Mouse (Mus musculus) telencephalon, adult 2 months (tissue): ENCODE measurements at regions not wholly inside any gene's neighbourhood (a gene's known extent, or its start where the extent isn't known, plus 50 kb on each side); places are given as distances from the start of the nearest gene placed in this dataset.
A peak's percentile ranks its signal among the peaks of the same experiment; 100 is the strongest.

Source experiments
- DNase-seq: peaks from one replicate; pipeline ENCODE4 v3.0.0-alpha.2; 2011; ENCODE audit warnings: low read depth, low spot score

DNA sequence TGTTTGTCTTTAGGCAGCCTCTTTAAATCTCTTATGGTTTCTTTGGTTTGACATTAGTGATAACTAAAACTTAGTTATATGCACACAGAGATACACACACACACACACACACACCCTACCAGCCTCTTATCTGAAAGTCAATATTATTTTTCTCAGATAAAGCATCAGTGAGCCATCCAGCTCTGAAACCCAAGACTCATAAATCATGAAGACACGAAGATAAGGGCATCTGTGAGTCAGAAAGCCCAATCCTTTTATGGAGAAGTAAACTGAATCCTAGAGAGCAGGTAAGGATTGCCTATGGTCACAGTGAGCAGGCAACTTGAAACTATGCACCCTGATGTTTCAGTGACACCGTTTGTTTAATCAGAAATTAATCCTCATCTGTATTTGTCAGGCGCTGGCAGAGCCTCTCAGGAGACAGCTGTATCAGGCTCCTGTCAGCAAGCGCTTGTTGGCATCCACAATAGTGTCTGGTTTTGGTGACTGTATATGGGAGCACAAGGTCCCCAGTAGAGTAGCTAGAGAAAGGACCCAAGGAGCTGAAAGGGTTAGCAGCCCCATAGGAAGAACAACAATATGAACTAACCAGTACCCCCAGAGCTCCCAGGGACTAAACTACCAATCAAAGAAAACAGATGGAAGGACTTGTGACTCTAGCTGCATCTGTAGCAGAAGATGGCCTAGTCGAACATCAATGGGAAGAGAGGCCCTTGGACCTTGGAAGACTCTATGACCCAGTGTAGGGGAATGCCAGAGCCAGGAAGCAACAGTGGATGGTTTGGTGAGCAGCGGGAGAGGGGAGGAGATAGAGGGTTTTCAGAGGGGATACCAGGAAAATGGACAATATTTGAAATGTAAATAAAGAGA, 207.3 kb upstream of the Ank start:
- DNase-seq = no peak

DNA sequence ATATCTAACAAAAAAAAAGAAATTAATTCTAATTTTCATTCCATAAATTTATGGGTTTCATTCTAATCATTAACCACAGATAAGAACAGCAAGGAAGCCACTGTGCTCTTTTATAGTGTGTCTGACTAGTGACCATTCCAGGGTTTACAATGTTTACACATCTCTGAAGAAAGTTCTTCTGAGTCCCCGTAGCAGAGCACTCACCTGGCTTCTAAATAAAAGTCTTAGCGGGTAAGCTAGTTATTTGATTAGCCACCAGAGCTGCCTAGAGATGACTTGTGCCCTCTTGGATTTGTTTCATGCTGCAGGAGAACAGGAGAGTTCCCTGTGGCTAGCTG, 206.7 kb upstream of the Ank start:
- DNase-seq = no peak

DNA sequence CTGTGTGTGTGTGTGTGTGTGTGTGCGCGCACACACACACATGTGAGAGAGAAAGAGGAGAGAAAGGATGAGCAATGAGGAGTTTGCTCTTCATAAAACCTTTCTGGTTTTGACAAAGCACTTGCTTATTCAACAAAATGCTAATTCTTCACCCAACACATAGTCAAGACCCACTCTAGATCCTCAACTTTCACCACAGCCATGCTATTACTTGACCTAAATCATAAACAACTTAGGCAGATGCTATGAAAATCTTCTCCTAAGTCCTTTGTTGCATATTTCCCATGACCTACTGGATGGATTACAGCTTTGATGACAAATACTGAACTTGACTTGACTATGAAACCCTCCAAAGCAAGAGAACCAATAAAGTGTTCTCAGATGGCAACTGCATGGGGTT, 196.3 kb upstream of the Ank start:
- no peak for DNase-seq

DNA sequence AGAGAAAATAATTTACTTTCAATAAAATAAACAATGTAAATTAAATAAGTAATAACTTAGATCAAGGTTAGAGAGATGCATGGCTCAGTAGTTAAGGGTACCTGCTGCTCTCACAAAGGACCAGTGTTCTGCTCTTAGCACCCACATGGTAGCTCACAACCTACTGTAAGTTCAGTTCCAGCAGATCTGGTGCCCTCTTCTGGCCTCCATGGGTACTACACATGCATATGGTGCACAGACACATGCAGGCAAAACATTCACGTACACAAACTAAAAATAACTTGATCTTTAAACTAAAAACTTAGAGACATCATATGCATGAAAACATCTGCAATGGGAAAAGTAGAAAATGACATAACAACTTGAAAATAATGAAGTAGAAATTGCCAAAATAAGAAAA, 184.2 kb upstream of the Ank start:
- DNase-seq = no peak

DNA sequence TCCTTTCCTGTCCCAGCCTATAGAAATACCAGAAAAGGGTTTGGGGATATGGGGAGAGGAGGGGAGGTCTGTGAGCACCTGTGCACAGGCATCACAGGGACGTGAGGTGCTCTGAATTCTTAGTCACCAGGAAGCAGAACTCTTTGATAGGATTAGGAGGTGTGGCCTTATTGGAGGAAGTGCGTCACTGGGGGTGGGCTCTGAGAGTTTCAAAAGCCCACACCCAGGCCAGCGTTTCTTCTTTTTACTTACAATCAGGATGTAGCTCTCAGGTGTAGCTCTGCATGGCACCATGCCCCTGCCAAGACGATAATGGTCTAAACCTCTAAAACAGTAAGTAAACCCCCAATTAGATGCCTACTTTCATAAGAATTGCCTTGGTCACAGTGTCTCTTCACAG, 162.6 kb upstream of the Ank start:
- DNase-seq = no peak

DNA sequence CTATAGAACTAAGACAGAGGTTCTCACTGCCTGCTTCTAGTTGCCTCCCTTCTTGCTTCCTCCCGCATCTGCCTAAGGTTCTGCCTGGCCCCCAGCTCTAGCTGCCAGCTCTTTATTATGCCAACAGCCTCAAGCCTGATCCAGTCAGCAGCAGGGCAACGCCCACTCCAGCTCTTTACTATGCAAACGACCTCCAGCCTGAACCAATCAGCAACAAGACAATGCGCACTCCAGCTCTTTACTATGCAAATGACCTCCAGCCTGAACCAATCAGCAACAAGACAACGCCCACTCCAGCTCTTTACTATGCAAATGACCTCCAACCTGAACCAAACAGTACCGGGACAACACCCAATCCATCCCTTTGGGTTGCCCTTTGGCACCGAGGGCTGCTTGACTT, 162.2 kb upstream of the Ank start:
- DNase-seq = no peak

DNA sequence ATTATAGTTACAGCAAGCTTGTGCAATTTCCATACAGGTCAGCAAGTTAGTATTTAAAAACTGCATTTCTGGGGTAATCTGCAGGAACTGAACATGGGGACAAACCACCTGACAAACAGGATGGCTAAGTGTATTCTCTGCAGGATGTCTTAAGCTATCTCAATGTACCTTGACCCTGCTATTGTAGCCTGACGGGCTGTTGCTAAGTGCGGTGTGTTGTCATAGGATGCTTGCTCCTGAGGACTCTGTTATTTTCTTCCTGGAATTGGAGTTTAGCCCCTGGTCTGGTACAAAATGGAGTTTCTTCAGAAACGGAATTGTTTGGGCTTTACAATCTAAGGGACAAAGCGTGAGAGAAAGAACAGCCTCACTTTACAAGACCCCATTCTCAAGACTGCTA, 161.4 kb upstream of the Ank start:
- DNase-seq = no peak

DNA sequence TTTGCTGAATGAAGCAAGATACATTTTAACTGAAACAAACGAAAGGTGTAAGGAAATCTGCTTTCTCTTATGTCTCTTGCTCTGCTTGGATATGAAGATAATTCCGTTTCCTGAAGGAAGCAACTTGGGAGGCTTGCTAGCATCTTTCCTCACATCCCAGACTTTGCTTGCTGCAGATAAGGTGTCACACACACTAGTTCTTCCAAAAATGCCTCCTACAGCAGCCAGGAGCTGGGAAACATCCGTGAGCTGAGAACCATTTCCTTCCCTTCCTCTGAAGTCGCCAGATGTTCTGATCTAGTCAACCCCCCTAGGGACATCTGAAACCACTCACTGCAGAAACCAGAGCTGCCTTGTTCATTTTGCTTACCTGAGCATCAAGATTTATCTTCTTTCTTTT, 157.8 kb upstream of the Ank start:
- peak; percentile 28 for DNase-seq

DNA sequence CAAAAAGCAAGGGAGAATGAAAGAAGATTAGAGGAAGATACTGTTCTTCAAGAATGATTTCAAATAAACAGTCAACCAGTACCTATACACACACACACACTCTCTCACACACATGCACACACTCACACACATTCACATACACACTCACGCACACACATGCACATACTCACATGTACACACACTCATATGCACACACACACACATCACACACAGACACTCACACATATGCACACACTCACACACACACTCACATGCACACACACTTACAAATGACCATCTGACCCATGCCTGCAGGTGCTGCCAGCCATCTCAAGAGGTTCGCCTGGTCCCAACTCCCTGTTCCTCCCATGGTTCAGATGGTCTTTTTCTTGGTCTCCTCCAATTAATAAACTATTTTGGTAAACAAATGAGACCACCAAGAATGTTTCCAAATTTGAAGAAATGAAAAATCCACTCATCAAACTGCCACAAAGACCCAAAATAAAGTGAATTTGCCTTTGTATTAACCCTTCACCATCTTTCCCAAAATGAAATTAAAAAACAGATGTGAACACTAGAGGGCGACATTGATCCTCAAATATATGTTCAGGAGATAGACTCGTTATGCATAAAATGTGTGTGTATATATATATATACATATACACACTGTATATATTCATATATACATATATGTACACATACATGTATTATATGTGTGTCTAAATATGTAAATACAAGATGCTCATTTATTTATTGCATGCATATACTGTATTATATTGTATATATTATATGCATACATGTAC, 150.3 kb upstream of the Ank start:
- peak; percentile 28 for DNase-seq

DNA sequence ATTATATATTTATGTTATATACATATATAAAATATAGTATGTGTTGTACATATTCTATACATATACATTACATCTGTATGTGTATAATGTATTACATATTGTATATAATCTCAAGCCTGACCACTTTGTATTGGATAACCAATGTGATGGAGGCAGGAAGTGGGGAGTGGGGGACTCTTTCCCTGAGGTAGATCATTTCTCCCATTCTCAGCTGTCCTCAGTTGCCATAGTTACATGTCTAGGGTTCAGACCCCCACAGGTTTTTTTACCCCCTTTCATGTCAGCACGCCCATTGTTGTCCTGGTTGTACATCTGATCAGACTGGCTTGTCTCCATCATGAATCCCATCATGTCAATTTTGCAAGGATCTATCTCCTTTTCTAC, 149.7 kb upstream of the Ank start:
- no peak for DNase-seq

DNA sequence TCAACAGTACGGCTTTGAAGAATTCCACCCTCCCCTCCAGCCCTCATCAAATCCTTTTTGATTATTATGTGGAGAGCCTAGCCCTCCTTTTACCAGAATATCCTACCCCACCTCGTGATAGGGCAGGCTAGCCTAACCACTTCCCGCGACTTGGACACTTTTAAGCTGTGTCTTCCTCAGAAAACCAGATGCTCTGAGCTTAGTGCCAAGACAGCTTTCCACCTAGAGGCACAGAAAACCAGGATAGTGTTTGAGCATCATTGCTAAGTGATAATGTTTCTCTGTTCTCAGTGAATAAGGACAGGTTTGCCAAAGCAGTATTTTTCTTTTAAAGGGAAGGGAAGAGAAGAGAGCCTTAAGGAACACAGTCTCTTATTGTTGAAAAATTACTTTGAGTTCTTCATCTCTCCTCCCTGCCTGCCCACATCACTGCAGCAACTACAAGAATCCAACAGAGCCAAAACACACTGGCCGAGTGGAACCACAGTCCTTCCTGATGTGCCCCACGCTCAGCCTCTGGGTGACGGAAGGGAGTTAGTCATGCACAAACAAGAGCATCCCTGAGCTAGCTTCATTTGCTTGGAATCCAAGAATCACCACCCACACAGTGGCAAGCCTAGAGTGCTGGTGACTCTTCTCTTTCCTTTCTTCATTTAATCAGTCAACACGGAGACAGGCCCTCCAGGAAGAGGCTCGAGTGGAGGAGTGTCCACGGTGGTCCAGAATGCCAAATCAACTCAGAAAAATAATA, 144.4 kb upstream of the Ank start:
- no peak for DNase-seq

DNA sequence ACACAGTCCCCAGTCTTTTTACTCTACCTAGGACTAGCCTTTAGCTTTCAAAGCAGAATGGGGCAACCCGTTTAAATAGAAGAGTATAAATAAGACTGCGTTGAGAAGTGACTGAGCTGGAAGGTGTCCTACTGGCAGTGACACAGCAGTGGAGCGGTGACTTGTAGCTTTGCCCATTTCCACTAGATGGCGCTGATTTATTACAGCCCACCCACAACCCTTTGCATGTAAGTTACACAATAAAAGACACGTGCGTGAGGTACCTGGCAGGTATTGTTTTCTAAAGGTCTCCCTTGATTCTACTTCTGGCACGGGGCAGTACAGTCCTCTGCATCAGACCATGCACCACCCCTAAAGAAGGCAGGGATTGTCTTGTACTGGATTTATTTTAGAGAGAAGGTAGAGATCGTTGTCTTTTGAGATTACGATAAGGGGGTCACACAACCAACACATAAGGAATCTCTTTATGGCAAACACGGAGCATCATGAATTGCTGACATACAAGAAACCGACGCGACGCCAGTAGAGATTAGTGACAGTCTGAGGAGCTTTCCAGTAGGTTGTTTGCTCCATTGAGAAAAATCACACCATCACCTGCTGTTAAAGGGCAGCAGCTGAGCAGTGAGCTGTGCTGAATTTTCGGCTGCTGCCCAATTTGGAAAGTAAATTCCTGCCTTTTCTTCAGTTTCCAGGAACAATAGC, 140.5 kb upstream of the Ank start:
- no peak for DNase-seq

DNA sequence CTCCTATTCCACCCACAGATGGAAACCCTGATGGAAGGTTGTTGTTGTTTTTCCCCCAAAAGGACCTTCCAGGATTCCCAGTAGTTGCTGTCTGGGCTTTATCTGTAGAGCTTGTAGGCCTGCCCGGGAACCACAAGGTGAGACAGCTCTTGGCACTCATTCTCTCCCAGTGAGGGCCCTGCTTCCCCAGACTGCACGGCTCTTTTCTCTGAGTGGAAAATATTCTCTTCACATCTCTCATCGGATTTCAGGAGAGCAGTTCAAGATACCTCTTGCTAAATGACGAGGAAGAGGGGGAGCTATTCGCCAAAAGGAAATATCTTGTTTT, 140.0 kb upstream of the Ank start:
- no peak for DNase-seq

DNA sequence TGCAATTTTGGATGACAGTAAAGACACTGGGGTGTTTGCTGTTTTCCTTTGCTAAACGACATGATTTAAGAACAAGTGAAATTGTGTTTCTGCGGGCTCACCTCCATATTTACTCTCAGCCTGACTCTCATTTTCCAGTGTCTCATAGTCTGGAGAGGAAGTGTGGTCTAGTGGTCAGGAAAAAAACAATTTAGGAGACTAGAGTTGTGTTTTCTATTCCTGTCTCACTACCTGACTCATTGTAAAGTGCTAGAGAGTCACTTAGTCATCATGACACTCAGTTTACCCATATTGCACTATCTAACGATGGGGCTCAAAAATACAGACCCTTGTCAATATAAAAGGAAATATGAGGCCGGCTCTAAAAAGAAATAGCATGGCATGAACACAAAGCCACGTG, 138.7 kb upstream of the Ank start:
- no peak for DNase-seq

DNA sequence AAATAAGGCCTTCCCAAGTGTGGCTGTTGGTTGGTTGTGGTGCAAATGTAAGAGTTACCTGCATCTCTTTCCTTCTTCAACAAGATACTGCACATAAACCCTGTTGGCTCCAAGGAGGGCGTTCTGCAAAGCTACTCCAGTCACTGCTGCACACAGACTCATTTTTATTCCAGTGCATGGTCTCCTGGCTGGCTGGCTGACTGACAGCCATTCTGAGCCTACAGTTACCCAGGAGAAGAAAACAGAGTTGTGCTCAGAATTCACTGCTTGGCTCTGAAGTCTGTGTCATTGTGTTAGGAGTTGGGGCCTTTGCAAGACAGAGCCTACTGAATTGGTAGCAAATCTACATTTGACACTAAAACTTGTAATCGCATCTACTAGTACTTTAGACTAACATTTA, 138.0 kb upstream of the Ank start:
- no peak for DNase-seq

DNA sequence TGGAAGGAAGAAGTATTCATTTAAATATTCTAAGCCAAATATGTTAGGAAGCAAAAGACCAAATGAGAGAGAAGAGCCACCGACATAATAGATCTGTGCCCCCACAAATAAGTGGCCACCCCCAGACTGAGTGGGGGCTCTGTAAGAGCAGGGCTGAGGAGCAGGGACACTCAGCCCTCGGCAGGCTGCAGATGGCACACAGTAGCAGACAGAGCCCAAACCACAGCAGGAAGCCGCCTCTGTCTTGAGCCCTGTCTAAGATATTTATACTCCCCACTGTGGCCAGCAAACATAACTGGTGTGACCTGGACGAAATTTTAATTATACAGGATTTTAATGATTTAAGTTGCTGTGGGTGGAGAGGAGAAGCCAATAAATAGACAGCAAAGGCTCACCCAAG, 126.4 kb upstream of the Ank start:
- no peak for DNase-seq

DNA sequence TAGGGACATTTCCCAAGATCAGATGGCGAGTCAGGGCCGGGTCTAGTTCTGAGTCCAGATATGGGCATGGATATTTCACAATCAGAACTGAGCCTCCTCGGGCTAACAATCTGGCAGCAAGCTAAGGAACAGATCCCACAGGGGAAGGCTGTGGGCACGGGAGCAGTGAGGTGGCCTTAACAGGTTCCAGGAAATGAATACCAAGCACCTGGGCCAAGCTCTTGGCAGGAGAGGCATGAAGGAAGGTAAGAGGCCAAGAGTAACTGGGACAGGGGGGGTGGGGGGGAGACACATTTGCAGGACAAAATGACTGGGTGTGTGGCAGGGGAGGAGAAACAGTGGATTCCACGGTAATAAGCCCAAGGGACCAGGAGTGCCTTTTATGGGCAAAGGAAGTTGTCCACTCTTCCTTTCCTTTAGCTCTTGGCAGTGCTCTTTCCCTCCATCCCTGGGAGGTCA, 124.9 kb upstream of the Ank start:
- no peak for DNase-seq

DNA sequence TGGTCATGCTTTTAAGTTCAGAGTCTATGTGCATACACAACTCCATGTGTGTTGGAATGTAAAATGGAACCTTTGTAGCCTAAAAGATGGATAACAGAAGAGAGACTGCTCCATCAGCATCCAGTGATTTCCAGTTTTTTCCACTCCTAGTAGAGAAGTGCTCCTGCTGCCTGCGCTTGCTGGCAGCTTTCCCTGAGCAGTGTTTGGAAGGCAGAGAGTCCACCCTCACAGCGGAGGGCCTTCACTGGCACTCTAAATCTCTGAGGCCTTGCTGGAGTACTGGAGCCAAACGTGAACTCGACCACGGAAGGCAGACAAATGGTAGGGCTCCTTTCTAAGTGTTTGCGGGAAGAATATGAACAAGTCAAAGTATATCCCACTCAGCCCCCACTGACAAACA, 108.0 kb upstream of the Ank start:
- DNase-seq = no peak

DNA sequence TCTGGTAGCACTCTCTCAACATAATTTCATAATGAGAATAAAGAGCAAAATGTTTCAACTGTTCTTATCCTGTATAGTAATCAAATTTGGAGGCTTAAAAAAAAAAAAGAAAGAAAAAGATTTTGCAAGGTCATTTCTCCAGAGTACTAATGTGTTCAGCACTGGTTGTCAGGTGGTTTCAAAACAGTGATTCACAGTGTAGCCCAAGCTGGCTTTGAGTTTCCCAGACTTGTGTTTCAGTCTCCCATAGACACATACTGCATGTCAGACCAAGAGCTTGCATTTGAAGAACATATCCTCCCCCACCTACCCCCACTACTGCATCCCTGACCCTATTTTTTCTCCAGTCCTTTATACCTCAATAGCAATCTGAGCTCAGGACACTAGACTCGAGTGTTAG, 107.2 kb upstream of the Ank start:
- DNase-seq = no peak

DNA sequence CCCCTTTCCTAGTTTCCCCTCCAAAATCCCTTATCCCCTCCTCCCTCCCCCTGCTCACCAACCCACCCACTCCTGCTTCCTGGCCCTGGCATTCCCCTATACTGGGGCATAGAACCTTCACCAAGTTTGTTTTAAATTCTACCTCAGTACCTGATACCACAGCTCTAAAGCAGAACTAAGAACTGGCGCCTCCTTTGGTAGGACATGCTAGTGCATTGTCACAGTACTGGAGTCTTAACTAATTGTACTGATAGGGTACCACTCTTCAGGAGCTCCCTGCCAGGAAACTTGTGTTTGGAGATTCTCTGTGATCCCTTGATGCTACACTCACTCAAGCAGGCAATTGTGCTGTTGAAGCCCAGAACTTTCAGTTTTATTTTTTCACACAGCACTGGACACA, 92.0 kb upstream of the Ank start:
- no peak for DNase-seq

DNA sequence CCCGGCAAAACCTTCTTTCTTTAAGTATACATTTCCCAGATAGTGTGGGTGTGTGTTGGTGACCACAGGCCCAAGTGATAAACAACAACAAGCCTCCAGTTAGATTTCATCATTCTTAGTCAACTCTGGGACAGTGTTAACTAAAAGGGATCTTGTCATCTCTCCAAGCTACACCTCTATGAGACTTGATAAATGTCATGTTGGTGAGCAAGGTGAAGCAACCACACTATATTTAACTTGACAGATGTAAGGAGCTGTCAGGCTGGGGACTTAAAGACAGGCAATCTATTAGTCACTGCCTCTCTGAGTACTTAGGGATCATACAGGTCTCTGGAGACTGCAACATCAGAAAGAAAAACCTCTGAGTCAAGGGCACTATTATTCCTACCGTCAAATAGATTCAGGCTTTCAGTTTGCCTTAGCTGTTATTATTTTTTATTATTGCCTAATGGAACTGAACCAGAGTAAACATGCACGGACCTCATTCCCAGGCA, 87.8 kb upstream of the Ank start:
- no peak for DNase-seq

DNA sequence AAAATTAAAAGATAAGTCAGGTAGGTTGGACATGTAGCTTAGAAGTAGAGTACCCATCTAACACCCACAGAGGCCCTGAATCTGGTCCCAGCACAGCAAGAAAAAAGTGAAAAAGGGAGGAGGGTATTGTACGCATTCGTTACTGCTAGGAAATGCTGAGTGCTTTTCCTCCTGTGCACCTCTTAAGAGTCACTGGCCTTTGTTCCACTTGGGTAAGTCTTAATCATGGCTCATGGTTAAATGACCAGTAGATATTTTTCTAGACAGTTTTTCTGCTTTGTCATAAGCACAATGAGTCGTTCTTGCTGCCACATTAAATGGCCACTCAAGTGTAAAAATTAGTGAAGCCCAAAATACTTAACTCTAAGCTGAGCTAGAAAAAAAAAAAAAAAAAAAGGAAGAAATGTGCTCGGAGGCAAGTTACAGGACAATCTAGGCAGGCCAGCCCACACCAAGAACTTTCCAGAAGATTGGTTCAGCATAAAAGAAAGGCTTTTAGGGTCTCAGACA, 86.0 kb upstream of the Ank start:
- DNase-seq = no peak
